Comparison of ENCODE assay signal across 16 mouse cellular contexts in the genomic region with DNA sequence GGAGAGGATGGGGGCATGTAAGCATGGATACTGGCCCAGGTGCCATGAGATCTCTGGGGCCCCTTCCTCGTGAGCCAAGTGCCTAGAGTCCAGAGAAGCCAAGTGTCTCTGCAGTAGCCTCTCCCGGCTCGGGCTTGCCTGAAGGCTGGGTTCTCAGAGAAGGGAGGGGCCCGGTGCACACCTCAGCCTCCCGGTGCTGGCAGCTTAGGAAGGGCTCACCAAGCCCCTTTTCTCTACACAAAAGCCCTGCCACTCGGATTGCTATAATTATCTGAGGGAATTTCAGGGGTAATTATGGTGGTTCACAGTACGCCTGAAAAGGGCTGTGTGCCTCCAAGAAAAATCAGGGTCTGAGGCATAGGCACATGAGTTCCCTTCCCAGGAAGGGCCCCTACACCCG. TPM values are rescaled to one million over a fixed set of nuclear protein-coding genes. Genes with fewer than 3 reads are reported as not detected.
A peak's percentile ranks its signal among the peaks of the same experiment; 100 is the strongest.
DNase-seq lines count a peak whose midpoint lies in the region; ATAC-seq and TF ChIP-seq lines count a peak whose summit lies in the region.
"Had no signal": no experiment of that assay in that cellular context is flagged by ENCODE, and none has a peak within 500 bp of the region (broad histone marks: within the 10 kb centered on the region; RNA-seq: fewer than 3 reads in every experiment).

No protein-coding gene starts in this region.

- no peaks in the 10 kb centered on the region for H3K27me3 ChIP-seq in stomach, embryonic 16.5 days (ENCODE audit: control insufficient read depth, insufficient read depth, low read length)
- H3K27me3 ChIP-seq in stomach, postnatal 0 days (ENCODE audit: control insufficient read depth, insufficient read depth, low read length): no peaks in the 10 kb centered on the region
- H3K27me3 ChIP-seq in forebrain, embryonic 15.5 days: no peaks in the 10 kb centered on the region
- H3K27me3 ChIP-seq in limb, embryonic 15.5 days: no peaks in the 10 kb centered on the region

- 0 out of 2 replicates have a peak overlapping the region, but pooled peaks have one; percentile 5 for H3K9ac ChIP-seq in stomach, embryonic 16.5 days (ENCODE audit: low read length)
- H3K9ac ChIP-seq in stomach, postnatal 0 days (ENCODE audit: low read length): no peak overlapping the region
- peak overlapping the region; percentile 13 for H3K9ac ChIP-seq in forebrain, embryonic 15.5 days (replicated peaks)
- H3K9ac ChIP-seq in limb, embryonic 15.5 days: no peak overlapping the region

- intact Hi-C loops in left cerebral cortex, postnatal 14 days (cut with DNase I): loop anchor here (1.0 kb wide), 1 partner anchor 7 kb away; no protein-coding TSS in a partner anchor

- no peak for TF ChIP-seq EP300 in stomach, postnatal 0 days (optimal IDR thresholded peaks at IDR 0.05)

- no peak overlapping the region for H3K4me3 ChIP-seq in stomach, embryonic 16.5 days (replicated peaks; ENCODE audit: low read length)
- H3K4me3 ChIP-seq in stomach, postnatal 0 days (ENCODE audit: low read depth, low read length): no peak overlapping the region
- no peak overlapping the region for H3K4me3 ChIP-seq in forebrain, embryonic 15.5 days
- H3K4me3 ChIP-seq in limb, embryonic 15.5 days: no peak overlapping the region
- H3K4me3 ChIP-seq: left cerebral cortex, adult 2 months had no signal

- no peak for TF ChIP-seq CTCF in stomach, postnatal 0 days (IDR thresholded peaks at IDR 0.05; ENCODE audit: low read depth)

- no peak overlapping the region for H3K4me2 ChIP-seq in stomach, embryonic 16.5 days (ENCODE audit: low read depth, low read length)
- H3K4me2 ChIP-seq in stomach, postnatal 0 days (replicated peaks; ENCODE audit: low read depth): no peak overlapping the region
- peak overlapping the region; percentile 7; the same call in 1 of the 2 replicates for H3K4me2 ChIP-seq in forebrain, embryonic 15.5 days (replicated peaks)
- no peak overlapping the region for H3K4me2 ChIP-seq in limb, embryonic 15.5 days

- H3K4me1 ChIP-seq in stomach, embryonic 16.5 days (ENCODE audit: control insufficient read depth, insufficient read depth, low read length): peaks cover 12% of the 10 kb centered on the region
- peaks cover 3% of the 10 kb centered on the region; the same call in 1 of the 2 replicates for H3K4me1 ChIP-seq in stomach, postnatal 0 days (replicated peaks; ENCODE audit: control insufficient read depth, insufficient read depth)
- peaks cover 29% of the 10 kb centered on the region for H3K4me1 ChIP-seq in forebrain, embryonic 15.5 days
- H3K4me1 ChIP-seq in limb, embryonic 15.5 days: peaks cover 50% of the 10 kb centered on the region

- H3K9me3 ChIP-seq in stomach, embryonic 16.5 days (replicated peaks; ENCODE audit: control insufficient read depth, low read length): peaks cover 4% of the 10 kb centered on the region; the same call in 1 of the 2 replicates
- H3K9me3 ChIP-seq in stomach, postnatal 0 days (ENCODE audit: control insufficient read depth, low read length): no peaks in the 10 kb centered on the region
- H3K9me3 ChIP-seq in forebrain, embryonic 15.5 days: no peaks in the 10 kb centered on the region
- no peaks in the 10 kb centered on the region for H3K9me3 ChIP-seq in limb, embryonic 15.5 days

- no peaks in the 10 kb centered on the region for H3K36me3 ChIP-seq in stomach, embryonic 16.5 days (ENCODE audit: control insufficient read depth, insufficient read depth, low read length)
- H3K36me3 ChIP-seq in stomach, postnatal 0 days (ENCODE audit: control insufficient read depth, insufficient read depth, low read length): no peaks in the 10 kb centered on the region; the same call in 1 of the 2 replicates
- 0 out of 2 replicates have a peak, but pooled peaks cover 14% of the 10 kb centered on the region for H3K36me3 ChIP-seq in forebrain, embryonic 15.5 days
- no peaks in the 10 kb centered on the region; the same call in 1 of the 2 replicates for H3K36me3 ChIP-seq in limb, embryonic 15.5 days

- no peak for ATAC-seq in stomach, embryonic 16.5 days (ENCODE audit: insufficient read depth, low FRiP score)
- ATAC-seq in stomach, postnatal 0 days (ENCODE audit: low FRiP score, low TSS enrichment): no peak
- ATAC-seq in forebrain, embryonic 15.5 days (replicated peaks): peak; percentile 80
- ATAC-seq in limb, embryonic 15.5 days (ENCODE audit: insufficient number of reproducible peaks, low FRiP score, low TSS enrichment, low read depth): no peak

- WGBS in stomach, embryonic 16.5 days: 46% methylated on average over 8 of the region's 8 CpGs
- WGBS in stomach, postnatal 0 days: 53% methylated on average over 8 of the region's 8 CpGs
- 4% methylated on average over 8 of the region's 8 CpGs for WGBS in forebrain, embryonic 15.5 days
- 26% methylated on average over 8 of the region's 8 CpGs for WGBS in limb, embryonic 15.5 days

- no peak for DNase-seq in stomach, postnatal 0 days (ENCODE audit: low spot score)
- DNase-seq in left cerebral cortex, postnatal 14 days (ENCODE audit: low spot score in 2 of 2): no peak
- no peak for DNase-seq in cerebellum, adult 8-10 months
- no peak for DNase-seq in gastrocnemius, adult 18-20 months (ENCODE audit: low spot score)
- DNase-seq: adrenal gland, postnatal 25 days; cerebellum, postnatal 10 days; heart, adult 18-20 months; kidney, postnatal 10 days; lung, adult 18-20 months; right cerebral cortex, postnatal 4 days had no signal

- H3K27ac ChIP-seq in stomach, embryonic 16.5 days (ENCODE audit: low read length): no peak overlapping the region
- no peak overlapping the region for H3K27ac ChIP-seq in stomach, postnatal 0 days (replicated peaks)
- peak overlapping the region; percentile 75 for H3K27ac ChIP-seq in forebrain, embryonic 15.5 days (replicated peaks)
- peak overlapping the region; percentile 62 for H3K27ac ChIP-seq in limb, embryonic 15.5 days
- H3K27ac ChIP-seq: left cerebral cortex, adult 2 months had no signal

RNA-seq across cellular contexts. Expression of gene Chga, which starts 47.1 kb away (rescaled TPM):
- polyA plus RNA-seq in stomach, embryonic 16.5 days (2015; fragmentation: Nextera tagmentation; extraction: Ambion mirVana): 15.8 and 17.5 TPM in 2 replicates
- 28.9 and 33.2 TPM in 2 replicates for polyA plus RNA-seq in stomach, postnatal 0 days (2015; fragmentation: Nextera tagmentation; extraction: Ambion mirVana)
- 99.3 and 102 TPM in 2 replicates for polyA plus RNA-seq in forebrain, embryonic 15.5 days (2015; fragmentation: Nextera tagmentation; extraction: Ambion mirVana)
- 0.42 TPM in 2 replicates for polyA plus RNA-seq in limb, embryonic 15.5 days (2015; fragmentation: Nextera tagmentation; extraction: Ambion mirVana)
- total RNA-seq in left cerebral cortex, postnatal 14 days (2021): 100 to 1,000 TPM; 190 to 204 TPM
- not detected for total RNA-seq in gastrocnemius, adult 18-20 months (2021)
- total RNA-seq: heart, adult 18-20 months; heart, postnatal 25 days; megakaryocyte-erythroid progenitor cell, adult 5-6 weeks had no signal

Comparison
In these comparisons a context has a peak if more than half of its experiments do, and no peak if none do; other contexts are left out.
1. H3K9ac ChIP-seq: peak in stomach, embryonic 16.5 days (single experiment) and forebrain, embryonic 15.5 days (single experiment); none in stomach, postnatal 0 days (single experiment) and limb, embryonic 15.5 days (single experiment).
2. H3K27ac ChIP-seq: peak in forebrain, embryonic 15.5 days (single experiment) and limb, embryonic 15.5 days (single experiment); none in stomach, embryonic 16.5 days (single experiment) and stomach, postnatal 0 days (single experiment).
3. RNA of gene Chga, which starts 47.1 kb away (polyA plus RNA-seq): 99.3 to 102 TPM in forebrain, embryonic 15.5 days, 28.9 to 33.2 TPM in stomach, postnatal 0 days and 15.8 to 17.5 TPM in stomach, embryonic 16.5 days; 0.42 TPM in limb, embryonic 15.5 days; every median in the first group is over 10 times any median in the second.